Mouse (Mus musculus): Measurements from ENCODE around the gene Plekhg1. TPM values are rescaled to one million over a fixed set of nuclear protein-coding genes. Genes with fewer than 3 reads are reported as not detected.

The Plekhg1 gene
- total RNA-seq, 2 experiments from 2014 or later, result 19.6 to 20.2 TPM

- DNase-seq (ENCODE audit: low spot score in 2 of 2), result peak; percentile 53 to 61
Measured at GRCm38 (mm10) chr10:3943492-3944395, 203.6 kb downstream of the Plekhg1 start.

GRCm38 (mm10) chr10:3946871-3947270 lies 206.7 kb downstream of the Plekhg1 start:
- no peak for DNase-seq (ENCODE audit: low spot score in 2 of 2)

- no peak for DNase-seq (ENCODE audit: low spot score in 2 of 2)
Measured at GRCm38 (mm10) chr10:3947346-3947745, 207.2 kb downstream of the Plekhg1 start.

- DNase-seq (ENCODE audit: low spot score in 2 of 2), result no peak
Measured at GRCm38 (mm10) chr10:3949306-3949705, 209.1 kb downstream of the Plekhg1 start.

- DNase-seq (ENCODE audit: low spot score in 2 of 2), result no peak
Measured at GRCm38 (mm10) chr10:3956471-3956870, 216.3 kb downstream of the Plekhg1 start.

- DNase-seq (ENCODE audit: low spot score in 2 of 2), result no peak
Measured at GRCm38 (mm10) chr10:3958591-3958990, 218.4 kb downstream of the Plekhg1 start.

- DNase-seq (ENCODE audit: low spot score in 2 of 2), result no peak
Measured at GRCm38 (mm10) chr10:3969026-3969425, 228.9 kb downstream of the Plekhg1 start.

GRCm38 (mm10) chr10:3972237-3972636 lies 232.1 kb downstream of the Plekhg1 start:
- DNase-seq (ENCODE audit: low spot score in 2 of 2), result no peak

DNA sequence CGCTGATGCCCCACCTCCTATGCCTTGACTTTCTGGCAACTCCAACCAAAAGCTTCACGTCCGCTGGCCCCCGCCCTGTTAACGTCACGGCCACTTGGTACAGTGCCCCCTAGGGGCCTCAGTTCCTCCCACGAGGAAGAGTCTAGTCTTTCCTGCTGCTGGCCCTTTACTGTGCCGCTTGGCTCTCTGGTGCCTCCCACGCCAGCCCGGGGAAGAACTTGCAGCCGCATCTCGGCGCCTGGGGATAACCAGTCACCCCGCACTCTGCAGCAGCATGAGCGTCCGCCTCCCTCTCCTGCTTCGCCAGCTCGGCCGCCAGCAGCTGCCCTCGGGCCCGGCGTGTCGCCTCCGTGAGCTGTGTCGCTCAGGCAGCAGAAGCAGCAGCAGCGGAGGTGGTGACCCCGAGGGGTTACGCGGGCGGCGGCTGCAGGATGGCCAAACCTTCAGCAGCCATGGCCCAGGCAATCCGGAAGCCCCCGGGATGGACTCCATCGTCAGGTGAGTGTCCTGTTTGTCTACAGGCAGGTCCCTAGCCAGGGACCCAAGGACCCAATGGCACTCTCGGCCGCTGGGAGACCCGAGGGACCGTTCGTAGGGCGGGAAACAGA lies 232.9 kb downstream of the Plekhg1 start, which contains the start of gene Mthfd1l:
TSS of gene Mthfd1l (plus strand) at position 138 of the 608 bp plus-strand sequence.
- peak; percentile 56 to 81 for DNase-seq (ENCODE audit: low spot score in 2 of 2)

GRCm38 (mm10) chr10:3973589-3974070 lies 233.5 kb downstream of the Plekhg1 start:
- peak; percentile 82 to 89 for DNase-seq (ENCODE audit: low spot score in 2 of 2)

- no peak for DNase-seq (ENCODE audit: low spot score in 2 of 2)
Measured at GRCm38 (mm10) chr10:3974380-3974779, 234.2 kb downstream of the Plekhg1 start.

GRCm38 (mm10) chr10:3975898-3976622 lies 235.9 kb downstream of the Plekhg1 start:
- no peak for DNase-seq (ENCODE audit: low spot score in 2 of 2)

DNA sequence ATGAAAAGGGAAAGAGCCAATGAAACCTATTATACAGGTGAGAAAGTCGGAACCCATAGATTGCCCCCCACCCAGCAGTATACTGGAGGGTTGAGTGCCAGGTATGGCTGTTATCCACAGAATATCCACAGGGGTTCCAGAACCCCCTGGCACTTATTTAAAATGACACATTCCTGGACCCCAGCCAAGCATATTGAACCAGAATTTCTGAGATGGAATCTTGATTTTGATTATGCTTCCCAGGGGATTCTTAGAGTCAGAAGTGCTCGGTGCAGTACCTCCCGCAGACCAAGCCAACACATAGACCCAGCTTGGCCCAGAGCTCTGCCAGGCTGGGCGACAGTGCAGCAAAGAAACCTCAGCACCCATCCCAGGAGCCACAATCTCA lies 236.5 kb downstream of the Plekhg1 start:
- DNase-seq (ENCODE audit: low spot score in 2 of 2), result no peak

- DNase-seq (ENCODE audit: low spot score in 2 of 2), result no peak
Measured at GRCm38 (mm10) chr10:3978326-3978725, 238.2 kb downstream of the Plekhg1 start.

DNA sequence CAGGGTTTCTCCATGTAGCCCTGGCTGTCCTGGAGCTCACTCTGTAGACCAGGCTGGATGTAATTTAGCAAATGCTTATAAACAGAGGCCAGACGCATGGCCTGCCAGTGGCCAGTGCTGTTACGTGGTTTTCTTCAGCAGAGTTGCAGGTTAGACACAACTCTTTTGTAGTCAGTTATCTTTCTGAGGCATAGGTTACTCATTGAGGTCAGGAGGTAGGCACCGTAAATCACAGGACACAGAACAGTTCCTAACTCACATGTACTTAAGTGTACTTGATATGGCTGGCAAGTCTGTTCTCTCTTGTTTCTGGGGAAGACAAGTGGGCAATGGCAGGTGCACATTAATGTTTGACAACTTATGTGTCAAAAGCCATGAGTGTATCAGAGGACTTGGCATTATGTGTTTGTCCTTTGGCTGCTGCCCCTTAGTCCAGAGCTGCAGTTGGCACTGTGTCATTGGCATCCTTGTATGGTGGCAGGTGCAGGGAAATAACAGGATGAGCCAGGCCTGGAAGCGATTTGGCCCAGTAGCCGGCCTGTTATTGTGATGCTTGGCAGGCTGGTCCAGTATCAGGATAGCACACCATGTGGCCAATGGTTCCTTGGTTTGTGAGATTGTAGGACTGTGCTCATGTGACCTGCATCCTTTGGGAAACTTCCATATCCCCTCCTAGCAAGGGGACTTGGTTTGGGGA lies 238.8 kb downstream of the Plekhg1 start:
- DNase-seq (ENCODE audit: low spot score in 2 of 2), result peak in 1 of 2 experiments; percentile 42

DNA sequence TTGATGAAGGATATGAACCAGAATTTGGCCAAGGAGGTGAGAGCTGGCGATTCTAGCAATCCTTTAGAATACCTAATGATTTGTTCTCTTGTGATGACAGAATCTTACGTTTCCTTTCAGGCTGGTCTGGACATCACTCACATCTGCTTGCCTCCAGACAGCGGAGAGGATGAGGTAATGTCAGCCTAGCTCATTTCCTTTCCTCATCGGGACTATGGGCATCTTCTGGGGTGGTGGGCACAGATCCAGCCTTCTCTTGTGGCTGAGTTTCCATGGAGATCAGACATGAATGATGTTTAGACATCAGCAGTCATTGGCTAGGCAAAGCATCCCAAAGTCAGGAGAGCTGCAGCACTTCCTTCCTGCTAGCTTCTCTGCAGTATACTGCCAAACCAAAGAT lies 240.1 kb downstream of the Plekhg1 start:
- no peak for DNase-seq (ENCODE audit: low spot score in 2 of 2)

GRCm38 (mm10) chr10:3990295-3990883 lies 250.2 kb downstream of the Plekhg1 start:
- no peak for DNase-seq (ENCODE audit: low spot score in 2 of 2)

- no peak for DNase-seq (ENCODE audit: low spot score in 2 of 2)
Measured at GRCm38 (mm10) chr10:3993365-3994102, 253.4 kb downstream of the Plekhg1 start.

- DNase-seq (ENCODE audit: low spot score in 2 of 2), result no peak
Measured at GRCm38 (mm10) chr10:3995277-3995676, 255.1 kb downstream of the Plekhg1 start.

All from gastrocnemius, postnatal 4 days (tissue).